Mouse (Mus musculus): ENCODE measurements around the gene Cetn2.

- TF ChIP-seq CTCF (IDR thresholded peaks at IDR 0.05; ENCODE audit: borderline replicate concordance, extremely low read depth, insufficient read depth, insufficient read length) (no peak), POLR2A (IDR thresholded peaks at IDR 0.05; ENCODE audit: borderline replicate concordance, extremely low read depth, insufficient read depth, insufficient read length, poor library complexity, severe bottlenecking) (no peak)
Measured at GRCm38 (mm10) chrX:72907619-72908403, 10.4 kb downstream of the Cetn2 start.
